Comparison of ENCODE assay signal across 21 mouse cellular contexts in genomic region chr7:38147477-38147876, GRCm38 (mm10). TPM values are rescaled to one million over a fixed set of nuclear protein-coding genes. Genes with fewer than 3 reads are reported as not detected.
DNase-seq lines count a peak whose midpoint lies in the region; ATAC-seq and TF ChIP-seq lines count a peak whose summit lies in the region.
"Had no signal": no experiment of that assay in that cellular context is flagged by ENCODE, and none has a peak within 500 bp of the region (broad histone marks: within the 10 kb centered on the region; RNA-seq: fewer than 3 reads in every experiment).

No protein-coding gene starts in this region.

- no peak for TF ChIP-seq EP300 in lung, postnatal 0 days (IDR thresholded peaks at IDR 0.05)
- no peak for TF ChIP-seq EP300 in MEL (IDR thresholded peaks at IDR 0.05; ENCODE audit: low read depth in 1 of 2, low read length in 2 of 2)

- H3K79me2 ChIP-seq in MEL (ENCODE audit: control insufficient read depth, insufficient read depth, low read length, poor library complexity), result no peaks in the 10 kb centered on the region

- H3K36me3 ChIP-seq in kidney, adult 2 months (ENCODE audit: control insufficient read depth, insufficient read depth, low read length), result no peaks in the 10 kb centered on the region
- H3K36me3 ChIP-seq in lung, postnatal 0 days (ENCODE audit: insufficient read depth, low read length), result no peaks in the 10 kb centered on the region
- H3K36me3 ChIP-seq in MEL (ENCODE audit: control insufficient read depth in 1 of 2, insufficient read depth in 2 of 2, low read length in 2 of 2), result no peaks in the 10 kb centered on the region
- H3K36me3 ChIP-seq: embryonic facial prominence, embryonic 13.5 days; hindbrain, embryonic 12.5 days; limb, embryonic 15.5 days; lung, embryonic 15.5 days; midbrain, embryonic 12.5 days; neural tube, embryonic 13.5 days; stomach, embryonic 15.5 days had no signal

- no peak overlapping the region for H3K4me2 ChIP-seq in lung, postnatal 0 days (replicated peaks; ENCODE audit: low read depth, low read length)
- H3K4me2 ChIP-seq: embryonic facial prominence, embryonic 13.5 days; heart, embryonic 11.5 days; hindbrain, embryonic 12.5 days; limb, embryonic 15.5 days; lung, embryonic 15.5 days; midbrain, embryonic 12.5 days; neural tube, embryonic 13.5 days; stomach, embryonic 15.5 days had no signal

- H3K4me1 ChIP-seq in kidney, adult 2 months (ENCODE audit: control insufficient read depth, insufficient read depth, low read length), result no peaks in the 10 kb centered on the region
- no peaks in the 10 kb centered on the region for H3K4me1 ChIP-seq in lung, postnatal 0 days (ENCODE audit: insufficient read depth, low read depth, low read length)
- H3K4me1 ChIP-seq in lung, adult 2 months (ENCODE audit: control insufficient read depth, insufficient read depth, low read length), result no peaks in the 10 kb centered on the region
- H3K4me1 ChIP-seq in MEL (ENCODE audit: control insufficient read depth in 1 of 2, insufficient read depth in 2 of 2, low read length in 2 of 2), result no peaks in the 10 kb centered on the region
- H3K4me1 ChIP-seq: embryonic facial prominence, embryonic 13.5 days; hindbrain, embryonic 12.5 days; limb, embryonic 15.5 days; lung, embryonic 15.5 days; stomach, embryonic 15.5 days had no signal

- H3K9me3 ChIP-seq in lung, postnatal 0 days (ENCODE audit: low read length), result no peaks in the 10 kb centered on the region
- no peaks in the 10 kb centered on the region for H3K9me3 ChIP-seq in MEL (replicated peaks; ENCODE audit: insufficient read depth, low read length)
- H3K9me3 ChIP-seq: embryonic facial prominence, embryonic 13.5 days; hindbrain, embryonic 12.5 days; limb, embryonic 15.5 days; lung, embryonic 15.5 days; stomach, embryonic 15.5 days had no signal

- 88% methylated on average over 6 of the region's 6 CpGs for WGBS in kidney, adult 2 months
- 88% methylated on average over 6 of the region's 6 CpGs for WGBS in lung, postnatal 0 days
- WGBS in lung, adult 2 months, result 89% methylated on average over 6 of the region's 6 CpGs

- TF ChIP-seq POLR2A in kidney, adult 2 months (IDR thresholded peaks at IDR 0.05; ENCODE audit: low read depth, low read length), result no peak
- TF ChIP-seq POLR2A in lung, adult 2 months (IDR thresholded peaks at IDR 0.05; ENCODE audit: borderline replicate concordance, extremely low read depth, low read depth, low read length), result no peak
- TF ChIP-seq POLR2A in MEL (IDR thresholded peaks at IDR 0.05; ENCODE audit: control insufficient read depth in 1 of 2, insufficient read depth in 1 of 2, low read depth in 1 of 2, low read length in 2 of 2, poor library complexity in 1 of 2), result no peak
- no peak for TF ChIP-seq POLR2A in brain, embryonic 14.5 days (IDR thresholded peaks at IDR 0.05; ENCODE audit: borderline replicate concordance, extremely low read depth, insufficient read depth, insufficient read length, poor library complexity, severe bottlenecking)

- no peaks in the 10 kb centered on the region for H3K27me3 ChIP-seq in kidney, adult 2 months (replicated peaks; ENCODE audit: control insufficient read depth, insufficient read depth, low read length)
- H3K27me3 ChIP-seq in lung, postnatal 0 days (replicated peaks; ENCODE audit: insufficient read depth, low read length), result no peaks in the 10 kb centered on the region
- H3K27me3 ChIP-seq in MEL (ENCODE audit: control insufficient read depth in 1 of 2, insufficient read depth in 2 of 2, low read length in 2 of 2), result no peaks in the 10 kb centered on the region; a peak in 2 of 4 replicates
- H3K27me3 ChIP-seq: embryonic facial prominence, embryonic 13.5 days; hindbrain, embryonic 12.5 days; limb, embryonic 15.5 days; lung, embryonic 15.5 days; midbrain, embryonic 12.5 days; neural tube, embryonic 13.5 days; stomach, embryonic 15.5 days had no signal

- 0 out of 2 replicates have a peak, but pooled peaks have one; percentile 12 for TF ChIP-seq CTCF in kidney, adult 2 months (conservative IDR thresholded peaks at IDR 0.05; ENCODE audit: insufficient read depth, insufficient read length, low read depth, low read length)
- peak; percentile 17; the same call in 1 of the 2 replicates for TF ChIP-seq CTCF in lung, postnatal 0 days (IDR thresholded peaks at IDR 0.05)
- TF ChIP-seq CTCF in lung, adult 2 months (IDR thresholded peaks at IDR 0.05; ENCODE audit: insufficient read depth, low read length), result no peak
- TF ChIP-seq CTCF in MEL (IDR thresholded peaks at IDR 0.05 in 2 of 3, conservative IDR thresholded peaks at IDR 0.05 in 1 of 3; ENCODE audit: control insufficient read depth in 1 of 3, insufficient read depth in 1 of 3, low read depth in 2 of 3, low read length in 3 of 3, poor library complexity in 1 of 3, severe bottlenecking in 1 of 3), result peak; percentile 21 to 39 (median 32); a peak in 4 of 6 replicates
- peak; percentile 45 for TF ChIP-seq CTCF in brain, embryonic 14.5 days (IDR thresholded peaks at IDR 0.05; ENCODE audit: borderline replicate concordance, extremely low read depth, insufficient read depth, insufficient read length)

- ATAC-seq in lung, postnatal 0 days, result no peak
- ATAC-seq: forebrain, embryonic 14.5 days; inflammation-experienced regulatory T-cells, adult 6 months had no signal

- no peak overlapping the region for H3K9ac ChIP-seq in lung, postnatal 0 days (replicated peaks; ENCODE audit: low read depth)
- no peak overlapping the region for H3K9ac ChIP-seq in MEL (ENCODE audit: control insufficient read depth, low read depth, low read length, poor library complexity, severe bottlenecking)
- H3K9ac ChIP-seq: embryonic facial prominence, embryonic 13.5 days; hindbrain, embryonic 12.5 days; limb, embryonic 15.5 days; lung, embryonic 15.5 days; midbrain, embryonic 12.5 days; neural tube, embryonic 13.5 days; stomach, embryonic 15.5 days had no signal

- H3K4me3 ChIP-seq in kidney, adult 2 months (ENCODE audit: insufficient read depth, low read depth, low read length), result no peak overlapping the region
- H3K4me3 ChIP-seq in lung, postnatal 0 days (ENCODE audit: low read depth, low read length), result no peak overlapping the region
- H3K4me3 ChIP-seq in lung, adult 2 months (replicated peaks; ENCODE audit: extremely low read depth, low read depth, low read length), result no peak overlapping the region
- no peak overlapping the region for H3K4me3 ChIP-seq in MEL (ENCODE audit: control insufficient read depth in 1 of 2, insufficient read depth in 1 of 2, low read depth in 2 of 2, low read length in 2 of 2)
- H3K4me3 ChIP-seq: embryonic facial prominence, embryonic 13.5 days; hindbrain, embryonic 12.5 days; limb, embryonic 15.5 days; lung, embryonic 15.5 days; midbrain, embryonic 12.5 days; neural tube, embryonic 13.5 days; stomach, embryonic 15.5 days had no signal

- no peak for DNase-seq in kidney, adult 2 months
- no peak for DNase-seq in kidney, adult 9 months
- DNase-seq in lung, postnatal 0 days (ENCODE audit: low spot score), result no peak
- DNase-seq in lung, adult 2 months, result no peak
- DNase-seq in MEL (ENCODE audit: low read depth, low spot score), result no peak
- no peak for DNase-seq in brain, embryonic 14.5 days (ENCODE audit: low read depth)
- no peak for DNase-seq in cerebellum, adult 11-12 months
- DNase-seq: cerebellum, adult 11 months; cerebellum, postnatal 14 days; heart, postnatal 10 days; layer of hippocampus, postnatal 36 days had no signal

- no peak overlapping the region for H3K27ac ChIP-seq in kidney, adult 2 months (ENCODE audit: insufficient read depth, low read depth, low read length)
- H3K27ac ChIP-seq in lung, postnatal 0 days (ENCODE audit: low read length), result no peak overlapping the region
- H3K27ac ChIP-seq in MEL (ENCODE audit: control insufficient read depth, low read depth, low read length), result no peak overlapping the region
- H3K27ac ChIP-seq: embryonic facial prominence, embryonic 13.5 days; hindbrain, embryonic 12.5 days; limb, embryonic 15.5 days; lung, embryonic 15.5 days; midbrain, embryonic 12.5 days; neural tube, embryonic 13.5 days; stomach, embryonic 15.5 days had no signal

- TF ChIP-seq RAD21 in MEL (IDR thresholded peaks at IDR 0.05; ENCODE audit: low read depth, low read length), result no peak

TF ChIP-seq in MEL, 35 proteins besides CTCF, POLR2A, EP300 and RAD21:
- no peak for TF ChIP-seq UBTF (IDR thresholded peaks at IDR 0.05; ENCODE audit: borderline replicate concordance, insufficient read depth, low read depth, low read length)
- TF ChIP-seq NELFE (IDR thresholded peaks at IDR 0.05; ENCODE audit: low read depth, low read length), result no peak
- TF ChIP-seq POLR2AphosphoS2 (IDR thresholded peaks at IDR 0.05; ENCODE audit: low read length), result no peak
- no peak for TF ChIP-seq JUND (IDR thresholded peaks at IDR 0.05; ENCODE audit: low read depth, low read length)
- TF ChIP-seq POLR2AphosphoS5 (IDR thresholded peaks at IDR 0.05; ENCODE audit: borderline replicate concordance, low read depth, low read length), result no peak
- no peak for TF ChIP-seq SIN3A (IDR thresholded peaks at IDR 0.05; ENCODE audit: low read length)

RNA-seq across cellular contexts. Expression of gene 1600014C10Rik, which starts 35.5 kb away (rescaled TPM):
- polyA plus RNA-seq in kidney, adult 2 months (2012; rRNA removed), result 31.0 and 39.7 TPM in 2 replicates
- 15.0 and 16.0 TPM in 2 replicates for polyA plus RNA-seq in lung, postnatal 0 days (2015; fragmentation: Nextera tagmentation; extraction: Ambion mirVana)
- 12.2 and 16.4 TPM in 2 replicates for polyA plus RNA-seq in lung, adult 2 months (2012; rRNA removed)
- 9.0 and 10.2 TPM in 2 replicates for total RNA-seq in MEL (2012; rRNA removed)
- polyA plus RNA-seq in MEL (2012; ENCODE audit: insufficient read depth in 1 of 2, insufficient read length in 2 of 2, low read depth in 1 of 2, low replicate concordance in 2 of 2, missing spikeins in 1 of 2), result 10 to 100 TPM in 1 of 2 experiments, not detected in 1; 14.7 TPM
- polyA plus RNA-seq in brain, embryonic 14.5 days (2012; rRNA removed), result 15.7 and 21.7 TPM in 2 replicates

RNA-seq across cellular contexts. Expression of gene Ccne1, which starts 40.1 kb away (rescaled TPM):
- 0.41 and 0.95 TPM in 2 replicates for polyA plus RNA-seq in kidney, adult 2 months (2012; rRNA removed)
- polyA plus RNA-seq in lung, postnatal 0 days (2015; fragmentation: Nextera tagmentation; extraction: Ambion mirVana), result 2.9 and 3.6 TPM in 2 replicates
- 1.2 and 1.7 TPM in 2 replicates for polyA plus RNA-seq in lung, adult 2 months (2012; rRNA removed)
- 48.5 and 53.1 TPM in 2 replicates for total RNA-seq in MEL (2012; rRNA removed)
- 100 to 1,000 TPM in 1 of 2 experiments, 10 to 100 TPM in 1; 78.0 to 321 TPM for polyA plus RNA-seq in MEL (2012; ENCODE audit: insufficient read depth in 1 of 2, insufficient read length in 2 of 2, low read depth in 1 of 2, low replicate concordance in 2 of 2, missing spikeins in 1 of 2)
- polyA plus RNA-seq in brain, embryonic 14.5 days (2012; rRNA removed), result 12.2 and 14.7 TPM in 2 replicates
